Mouse (Mus musculus): ENCODE results near the gene Chsy1. TPM values are rescaled to one million over a fixed set of nuclear protein-coding genes. Genes with fewer than 3 reads are reported as not detected.

Chsy1 gene
- polyA plus RNA-seq, 1 experiment from 2014 or later: 15.1 TPM

GRCm38 (mm10) chr7:66150411-66150810, 41.1 kb downstream of the Chsy1 start:
- CTCF ChIA-PET: interaction anchor here (1.5 kb wide), 1 partner anchor 12 kb away, joined by 4 read pairs; no protein-coding TSS in a partner anchor

GRCm38 (mm10) chr7:66157413-66157812, 48.1 kb downstream of the Chsy1 start:
- ATAC-seq (no peak), DNase-seq (ENCODE audit: low read depth, low spot score) (no peak)
- in situ Hi-C loops (cut with MboI; ENCODE audit: low pct_unique_long_range_greater_than_20kb): no loop called here
- no peaks in the 10 kb centered on the region for H3K27me3 ChIP-seq
- no peak for TF ChIP-seq CTCF (IDR thresholded peaks at IDR 0.05)
- POLR2A ChIA-PET: no interaction called here
- CTCF ChIA-PET: interaction anchor here (0.7 kb wide), 1 partner anchor 49 kb away, joined by 3 read pairs; no protein-coding TSS in a partner anchor

More at GRCm38 (mm10) chr7:66150411-66150810, 41.1 kb downstream of the Chsy1 start:
- DNase-seq (ENCODE audit: low read depth, low spot score): no peak
- in situ Hi-C loops (cut with MboI; ENCODE audit: low pct_unique_long_range_greater_than_20kb): no loop called here
- TF ChIP-seq CTCF (IDR thresholded peaks at IDR 0.05): no peak
- POLR2A ChIA-PET: no interaction called here
- H3K27me3 ChIP-seq: no peaks in the 10 kb centered on the region
- no peak for ATAC-seq

- in situ Hi-C loops (cut with MboI; ENCODE audit: low pct_unique_long_range_greater_than_20kb): no loop called here
- no peak for ATAC-seq
- ChIA-PET POLR2A (no interaction called here), CTCF (no interaction called here)
- DNase-seq (ENCODE audit: low read depth, low spot score): no peak
- no peak for TF ChIP-seq CTCF (IDR thresholded peaks at IDR 0.05)
- no peaks in the 10 kb centered on the region for H3K27me3 ChIP-seq
Measured at GRCm38 (mm10) chr7:66157861-66158415, 48.6 kb downstream of the Chsy1 start.

- POLR2A ChIA-PET: no interaction called here
- no peak for TF ChIP-seq CTCF (IDR thresholded peaks at IDR 0.05)
- H3K27me3 ChIP-seq: no peaks in the 10 kb centered on the region
- DNase-seq (ENCODE audit: low read depth, low spot score) (no peak), ATAC-seq (no peak)
- in situ Hi-C loops (cut with MboI; ENCODE audit: low pct_unique_long_range_greater_than_20kb): no loop called here
- CTCF ChIA-PET: no interaction called here
Measured at GRCm38 (mm10) chr7:66158616-66159129, 49.4 kb downstream of the Chsy1 start.

GRCm38 (mm10) chr7:66159961-66160360, 50.6 kb downstream of the Chsy1 start:
- TF ChIP-seq CTCF (IDR thresholded peaks at IDR 0.05): no peak
- ATAC-seq: no peak
- in situ Hi-C loops (cut with MboI; ENCODE audit: low pct_unique_long_range_greater_than_20kb): no loop called here
- ChIA-PET CTCF (no interaction called here), POLR2A (no interaction called here)
- no peak for DNase-seq (ENCODE audit: low read depth, low spot score)
- H3K27me3 ChIP-seq: no peaks in the 10 kb centered on the region

- no peak for TF ChIP-seq CTCF (IDR thresholded peaks at IDR 0.05)
- ChIA-PET POLR2A (no interaction called here), CTCF (interaction anchor here (1.6 kb wide), 1 partner anchor 11 kb away, joined by 4 read pairs; no protein-coding TSS in a partner anchor)
- H3K27me3 ChIP-seq: no peaks in the 10 kb centered on the region
- no peak for ATAC-seq
- no peak for DNase-seq (ENCODE audit: low read depth, low spot score)
- in situ Hi-C loops (cut with MboI; ENCODE audit: low pct_unique_long_range_greater_than_20kb): no loop called here
Measured at GRCm38 (mm10) chr7:66161836-66162235, 52.5 kb downstream of the Chsy1 start.

GRCm38 (mm10) chr7:66162489-66162888, 53.2 kb downstream of the Chsy1 start:
- CTCF ChIA-PET: interaction anchor here (1.6 kb wide), 1 partner anchor 11 kb away, joined by 4 read pairs; no protein-coding TSS in a partner anchor
- POLR2A ChIA-PET: no interaction called here
- H3K27me3 ChIP-seq: no peaks in the 10 kb centered on the region
- in situ Hi-C loops (cut with MboI; ENCODE audit: low pct_unique_long_range_greater_than_20kb): no loop called here
- no peak for TF ChIP-seq CTCF (IDR thresholded peaks at IDR 0.05)
- no peak for DNase-seq (ENCODE audit: low read depth, low spot score)
- ATAC-seq: no peak

GRCm38 (mm10) chr7:66162981-66163380, 53.7 kb downstream of the Chsy1 start:
- TF ChIP-seq CTCF (IDR thresholded peaks at IDR 0.05): no peak
- in situ Hi-C loops (cut with MboI; ENCODE audit: low pct_unique_long_range_greater_than_20kb): no loop called here
- ChIA-PET CTCF (no interaction called here), POLR2A (no interaction called here)
- H3K27me3 ChIP-seq: no peaks in the 10 kb centered on the region
- no peak for ATAC-seq
- no peak for DNase-seq (ENCODE audit: low read depth, low spot score)

GRCm38 (mm10) chr7:66164427-66165031, 55.2 kb downstream of the Chsy1 start:
- ChIA-PET POLR2A (no interaction called here), CTCF (interaction anchor here (1.3 kb wide), 1 partner anchor 97 kb away, joined by 3 read pairs; no protein-coding TSS in a partner anchor)
- TF ChIP-seq CTCF (IDR thresholded peaks at IDR 0.05): no peak
- in situ Hi-C loops (cut with MboI; ENCODE audit: low pct_unique_long_range_greater_than_20kb): no loop called here
- no peak for DNase-seq (ENCODE audit: low read depth, low spot score)
- H3K27me3 ChIP-seq: no peaks in the 10 kb centered on the region
- no peak for ATAC-seq

- TF ChIP-seq CTCF (IDR thresholded peaks at IDR 0.05): no peak
- H3K27me3 ChIP-seq: no peaks in the 10 kb centered on the region
- ChIA-PET CTCF (interaction anchor here (1.3 kb wide), 1 partner anchor 96 kb away, joined by 3 read pairs; no protein-coding TSS in a partner anchor), POLR2A (no interaction called here)
- DNase-seq (ENCODE audit: low read depth, low spot score) (no peak), ATAC-seq (no peak)
- in situ Hi-C loops (cut with MboI; ENCODE audit: low pct_unique_long_range_greater_than_20kb): no loop called here
Measured at GRCm38 (mm10) chr7:66165036-66165798, 55.9 kb downstream of the Chsy1 start.

GRCm38 (mm10) chr7:66168877-66169276, 59.6 kb downstream of the Chsy1 start:
- in situ Hi-C loops (cut with MboI; ENCODE audit: low pct_unique_long_range_greater_than_20kb): no loop called here
- no peak for TF ChIP-seq CTCF (IDR thresholded peaks at IDR 0.05)
- ATAC-seq (no peak), DNase-seq (ENCODE audit: low read depth, low spot score) (no peak)
- ChIA-PET POLR2A (no interaction called here), CTCF (no interaction called here)
- no peaks in the 10 kb centered on the region for H3K27me3 ChIP-seq

Measured in Patski (cell line).